Comparison of ENCODE assay signal across 15 mouse cellular contexts in the genomic region with DNA sequence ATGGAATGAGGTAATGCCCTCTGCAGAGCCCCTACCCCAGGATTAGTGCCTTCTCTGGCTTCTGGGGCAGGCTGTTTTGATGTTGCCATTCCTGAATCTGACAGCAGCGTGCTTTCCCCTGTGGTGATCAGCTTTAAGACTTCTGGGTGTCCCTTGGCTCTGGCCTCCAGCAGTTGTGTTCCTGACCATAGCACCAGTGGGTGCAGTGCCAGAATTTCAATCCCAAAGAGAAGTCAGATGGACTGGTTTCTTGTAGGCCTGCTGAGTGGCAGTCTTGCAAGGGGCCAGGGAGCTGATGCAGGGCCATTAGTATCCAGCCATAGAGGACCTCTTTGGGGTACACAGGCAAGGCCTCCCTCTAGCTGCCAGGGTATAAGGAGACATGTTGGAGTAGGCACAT. TPM values are rescaled to one million over a fixed set of nuclear protein-coding genes. Genes with fewer than 3 reads are reported as not detected.
DNase-seq lines count a peak whose midpoint lies in the region; ATAC-seq and TF ChIP-seq lines count a peak whose summit lies in the region.
"Had no signal": no experiment of that assay in that cellular context is flagged by ENCODE, and none has a peak within 500 bp of the region (broad histone marks: within the 10 kb centered on the region; RNA-seq: fewer than 3 reads in every experiment).

No protein-coding gene starts in this region.

- TF ChIP-seq CTCF in small intestine, adult 2 months (IDR thresholded peaks at IDR 0.05; ENCODE audit: extremely low read depth, insufficient read length, insufficient replicate concordance, low read depth, low read length) = no peak

- DNase-seq in heart, adult 9 months (ENCODE audit: low spot score in 2 of 2) = no peak
- no peak for DNase-seq in liver, embryonic 13.5 days
- DNase-seq: adrenal gland, postnatal 25 days; cerebellum, adult 9-11 months; gastrocnemius, postnatal 25 days; layer of hippocampus, postnatal 36 days had no signal

- TF ChIP-seq POLR2A in small intestine, adult 2 months (IDR thresholded peaks at IDR 0.05; ENCODE audit: low read depth, low read length) = no peak

- no peaks in the 10 kb centered on the region for H3K9me3 ChIP-seq in heart, embryonic 13.5 days
- no peaks in the 10 kb centered on the region for H3K9me3 ChIP-seq in liver, embryonic 13.5 days (replicated peaks)
- no peaks in the 10 kb centered on the region for H3K9me3 ChIP-seq in liver, embryonic 12.5 days (replicated peaks)
- no peaks in the 10 kb centered on the region for H3K9me3 ChIP-seq in intestine, embryonic 15.5 days
- H3K9me3 ChIP-seq: forebrain, embryonic 12.5 days; lung, embryonic 15.5 days; neural tube, embryonic 13.5 days; stomach, embryonic 15.5 days had no signal

- H3K36me3 ChIP-seq in heart, embryonic 13.5 days = no peaks in the 10 kb centered on the region
- no peaks in the 10 kb centered on the region for H3K36me3 ChIP-seq in liver, embryonic 13.5 days
- H3K36me3 ChIP-seq in liver, embryonic 12.5 days = no peaks in the 10 kb centered on the region
- H3K36me3 ChIP-seq in intestine, embryonic 15.5 days = no peaks in the 10 kb centered on the region
- no peaks in the 10 kb centered on the region for H3K36me3 ChIP-seq in small intestine, adult 2 months (ENCODE audit: control insufficient read depth, insufficient read depth, low read length)
- H3K36me3 ChIP-seq: forebrain, embryonic 12.5 days; lung, embryonic 15.5 days; neural tube, embryonic 13.5 days; stomach, embryonic 15.5 days had no signal

- H3K9ac ChIP-seq in heart, embryonic 13.5 days = peak overlapping the region; percentile 16; the same call in 1 of the 2 replicates
- H3K9ac ChIP-seq in liver, embryonic 13.5 days = no peak overlapping the region
- H3K9ac ChIP-seq in liver, embryonic 12.5 days = no peak overlapping the region
- H3K9ac ChIP-seq in intestine, embryonic 15.5 days = no peak overlapping the region
- H3K9ac ChIP-seq: forebrain, embryonic 12.5 days; lung, embryonic 15.5 days; neural tube, embryonic 13.5 days; stomach, embryonic 15.5 days had no signal

- peak overlapping the region; percentile 44 for H3K27ac ChIP-seq in heart, embryonic 13.5 days (replicated peaks)
- peak overlapping the region; percentile 30; the same call in 1 of the 2 replicates for H3K27ac ChIP-seq in liver, embryonic 13.5 days
- H3K27ac ChIP-seq in liver, embryonic 12.5 days = no peak overlapping the region
- H3K27ac ChIP-seq in intestine, embryonic 15.5 days = 0 out of 2 replicates have a peak overlapping the region, but pooled peaks have one; percentile 22
- peak overlapping the region; percentile 87 for H3K27ac ChIP-seq in small intestine, adult 2 months (ENCODE audit: insufficient read depth, low read depth, low read length)
- H3K27ac ChIP-seq: forebrain, embryonic 12.5 days; neural tube, embryonic 13.5 days; stomach, embryonic 15.5 days had no signal

- ATAC-seq in heart, embryonic 13.5 days (ENCODE audit: extremely low read depth, insufficient number of reproducible peaks, low FRiP score, low TSS enrichment) = no peak
- ATAC-seq in liver, embryonic 13.5 days (ENCODE audit: low read depth) = no peak
- no peak for ATAC-seq in liver, embryonic 12.5 days
- no peak for ATAC-seq in intestine, embryonic 15.5 days
- no peak for ATAC-seq in erythroblast, adult 5-6 weeks (replicated peaks; ENCODE audit: low FRiP score, poor library complexity, severe bottlenecking)

- no peak overlapping the region for H3K4me3 ChIP-seq in heart, embryonic 13.5 days
- H3K4me3 ChIP-seq in liver, embryonic 13.5 days (replicated peaks) = no peak overlapping the region
- no peak overlapping the region for H3K4me3 ChIP-seq in liver, embryonic 12.5 days
- no peak overlapping the region for H3K4me3 ChIP-seq in intestine, embryonic 15.5 days (replicated peaks)
- no peak overlapping the region for H3K4me3 ChIP-seq in small intestine, adult 2 months (ENCODE audit: low read depth, low read length)
- H3K4me3 ChIP-seq: forebrain, embryonic 12.5 days; lung, embryonic 15.5 days; neural tube, embryonic 13.5 days; stomach, embryonic 15.5 days had no signal

- WGBS in heart, embryonic 13.5 days = 19% methylated on average over 1 of the region's 1 CpGs
- 67% methylated on average over 1 of the region's 1 CpGs for WGBS in liver, embryonic 13.5 days (ENCODE audit: insufficient replicate concordance)
- 68% methylated on average over 1 of the region's 1 CpGs for WGBS in liver, embryonic 12.5 days (ENCODE audit: insufficient replicate concordance)
- 54% methylated on average over 1 of the region's 1 CpGs for WGBS in intestine, embryonic 15.5 days
- WGBS in small intestine, adult 2 months = 76% methylated on average over 1 of the region's 1 CpGs

- peak overlapping the region; percentile 2; the same call in 1 of the 2 replicates for H3K4me2 ChIP-seq in heart, embryonic 13.5 days
- no peak overlapping the region for H3K4me2 ChIP-seq in liver, embryonic 13.5 days
- no peak overlapping the region for H3K4me2 ChIP-seq in liver, embryonic 12.5 days
- no peak overlapping the region for H3K4me2 ChIP-seq in intestine, embryonic 15.5 days (replicated peaks)
- H3K4me2 ChIP-seq: forebrain, embryonic 12.5 days; lung, embryonic 15.5 days; neural tube, embryonic 13.5 days; stomach, embryonic 15.5 days had no signal

- H3K4me1 ChIP-seq in heart, embryonic 13.5 days = peaks cover 100% of the 10 kb centered on the region
- H3K4me1 ChIP-seq in liver, embryonic 13.5 days (replicated peaks) = peaks cover 92% of the 10 kb centered on the region
- H3K4me1 ChIP-seq in liver, embryonic 12.5 days = peaks cover 69% of the 10 kb centered on the region
- peaks cover 89% of the 10 kb centered on the region for H3K4me1 ChIP-seq in intestine, embryonic 15.5 days (replicated peaks)
- H3K4me1 ChIP-seq in small intestine, adult 2 months (ENCODE audit: control insufficient read depth, insufficient read depth, insufficient read length, low read length) = peaks cover 77% of the 10 kb centered on the region

- H3K27me3 ChIP-seq in heart, embryonic 13.5 days (replicated peaks) = no peaks in the 10 kb centered on the region
- no peaks in the 10 kb centered on the region for H3K27me3 ChIP-seq in liver, embryonic 13.5 days
- H3K27me3 ChIP-seq in liver, embryonic 12.5 days (replicated peaks) = no peaks in the 10 kb centered on the region
- no peaks in the 10 kb centered on the region for H3K27me3 ChIP-seq in intestine, embryonic 15.5 days (replicated peaks)
- no peaks in the 10 kb centered on the region for H3K27me3 ChIP-seq in small intestine, adult 2 months (ENCODE audit: control insufficient read depth, insufficient read depth, low read length)
- H3K27me3 ChIP-seq: lung, embryonic 15.5 days; neural tube, embryonic 13.5 days; stomach, embryonic 15.5 days had no signal

RNA-seq across cellular contexts. Expression of gene Rxra, which starts 10.8 kb away (rescaled TPM):
- 6.7 and 7.4 TPM in 2 replicates for polyA plus RNA-seq in heart, embryonic 13.5 days (2015; fragmentation: Nextera tagmentation; extraction: Ambion mirVana)
- polyA plus RNA-seq in liver, embryonic 13.5 days (2015; fragmentation: Nextera tagmentation; extraction: Ambion mirVana) = 3.5 and 3.7 TPM in 2 replicates
- polyA plus RNA-seq in liver, embryonic 12.5 days (2016; fragmentation: Nextera tagmentation; extraction: Ambion mirVana) = 3.9 and 4.2 TPM in 2 replicates
- 11.7 and 12.5 TPM in 2 replicates for polyA plus RNA-seq in intestine, embryonic 15.5 days (2015; fragmentation: Nextera tagmentation; extraction: Ambion mirVana)
- 48.7 and 110 TPM in 2 replicates for polyA plus RNA-seq in small intestine, adult 2 months (2012; rRNA removed)
- 1.9 and 3.1 TPM in 2 replicates for total RNA-seq in erythroblast, adult 5-6 weeks (2015; ENCODE audit: low replicate concordance)
- 2.3 and 4.6 TPM in 2 replicates for total RNA-seq in erythroblast, adult 5-6 weeks (2017; ENCODE audit: low replicate concordance)
